Mouse (Mus musculus): ENCODE data around the gene Atp5b.
"Not testable (repeated sequence)": the region's sequence is repeated elsewhere in the genome, so short reads cannot be mapped to it uniquely, and the experiment has no call there.

DNA sequence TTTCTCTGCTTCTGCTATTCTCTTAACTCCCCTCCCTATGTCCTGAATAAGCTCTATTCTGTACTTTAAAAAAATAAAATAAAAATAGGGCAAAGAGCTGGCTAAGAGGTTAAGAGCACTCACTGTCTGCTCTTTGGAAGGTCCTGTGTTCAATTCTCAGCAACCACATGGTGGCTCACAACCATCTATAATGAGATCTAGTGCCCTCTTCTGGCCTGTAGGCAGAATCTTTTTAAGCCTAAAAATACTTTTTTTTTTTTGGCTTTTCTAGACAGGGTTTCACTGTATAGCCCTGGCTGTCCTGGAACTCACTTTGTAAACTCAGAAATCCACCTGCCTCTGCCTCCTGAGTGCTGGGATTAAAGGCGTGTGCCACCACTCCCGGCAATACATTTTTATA, 12.6 kb upstream of the Atp5b start:
- not testable (repeated sequence) for TF ChIP-seq GATA1, TAL1 (IDR thresholded peaks at IDR 0.05; ENCODE audit: low read length)

Data from erythroblast, embryonic 14.5 days (primary cell).